Mouse (Mus musculus) cerebellum, adult 2 months (tissue): ENCODE results near the gene Stam2. TPM values are rescaled to one million over a fixed set of nuclear protein-coding genes. Genes with fewer than 3 reads are reported as not detected.

ENCODE experiments used
- DNase-seq, 2 experiments: peaks; one replicate each; pipeline ENCODE4 v3.0.0; 2021
- H3K27ac ChIP-seq: fragments of 200-500 bp; 2 replicates; pipeline ENCODE4 v1.5.1; 2012; ENCODE audit warnings: low read length, control low read depth, inconsistent platforms; ENCODE audit not compliant: insufficient read depth
- H3K27me3 ChIP-seq: fragments of 200-500 bp; 2 replicates; pipeline ENCODE4 v1.6.1; 2012; ENCODE audit warnings: inconsistent platforms, mild to moderate bottlenecking, low read length, moderate library complexity; ENCODE audit not compliant: control insufficient read depth, insufficient read depth
- H3K4me1 ChIP-seq: fragments of 200-500 bp; 2 replicates; pipeline ENCODE4 v1.6.1; 2011; ENCODE audit warnings: low read length; ENCODE audit not compliant: control insufficient read depth, insufficient read depth
- H3K4me3 ChIP-seq: fragments of 200-500 bp; replicated peaks from 2 replicates; pipeline ENCODE3; 2011; ENCODE audit warnings: mild to moderate bottlenecking, low read depth, low read length, control low read depth; ENCODE audit not compliant: insufficient read depth
- CTCF ChIP-seq: fragments of 200-500 bp; IDR thresholded peaks from 2 replicates; pipeline ENCODE4 v1.5.1; 2011; ENCODE audit warnings: low read depth, mild to moderate bottlenecking, control low read depth, low read length, moderate library complexity, borderline replicate concordance; ENCODE audit not compliant: insufficient read depth
- POLR2A ChIP-seq: fragments of 200-500 bp; IDR thresholded peaks from 2 replicates; pipeline ENCODE4 v1.6.1; 2011; ENCODE audit warnings: low read length, control low read depth, borderline replicate concordance; ENCODE audit not compliant: insufficient read depth
- WGBS: fragments of 180-500 bp; shearing (Covaris S2); methylation state at CpG from one replicate; pipeline ENCODE4 v1.1.7; 2018; 5-methylcytosine and 5-hydroxymethylcytosine counted together
- polyA plus RNA-seq: library from polyadenylated mRNA; depleted of rRNA; stranded (reverse); fragments of >200 nt; gene quantifications from 2 replicates; pipeline ENCODE4 v1.2.3, GENCODE M21; 2012

Stam2 gene
- polyA plus RNA-seq, 1 experiment: 11.2 TPM

GRCm38 (mm10) chr2:52765130-52765529 lies 23.0 kb upstream of the Stam2 start:
- TF ChIP-seq POLR2A (no peak), CTCF (no peak)
- no peaks in the 10 kb centered on the region for H3K27me3 ChIP-seq
- H3K27ac ChIP-seq: no peak overlapping the region
- 92% methylated on average over 6 of the region's 6 CpGs for WGBS
- no peak for DNase-seq
- H3K4me1 ChIP-seq: no peaks in the 10 kb centered on the region
- no peak overlapping the region for H3K4me3 ChIP-seq

GRCm38 (mm10) chr2:52763891-52764290 lies 21.8 kb upstream of the Stam2 start:
- TF ChIP-seq POLR2A: no peak
- TF ChIP-seq CTCF: no peak
- Histone ChIP-seq H3K4me1 (no peaks in the 10 kb centered on the region), H3K27ac (no peak overlapping the region), H3K4me3 (no peak overlapping the region), H3K27me3 (no peaks in the 10 kb centered on the region)
- 88% methylated on average over 14 of the region's 14 CpGs for WGBS
- no peak for DNase-seq

- 15% methylated on average over 12 of the region's 12 CpGs for WGBS
Observed at GRCm38 (mm10) chr2:52763040-52763736, 21.1 kb upstream of the Stam2 start.

GRCm38 (mm10) chr2:52762529-52762928 lies 20.4 kb upstream of the Stam2 start:
- H3K4me1 ChIP-seq: no peaks in the 10 kb centered on the region
- H3K27me3 ChIP-seq: no peaks in the 10 kb centered on the region
- no peak overlapping the region for H3K27ac ChIP-seq
- TF ChIP-seq CTCF (no peak), POLR2A (no peak)
- no peak overlapping the region for H3K4me3 ChIP-seq
- DNase-seq: no peak
- 67% methylated on average over 7 of the region's 7 CpGs for WGBS

More at GRCm38 (mm10) chr2:52763040-52763736, 21.1 kb upstream of the Stam2 start:
- peak overlapping the region; percentile 21 for H3K4me3 ChIP-seq
- H3K27me3 ChIP-seq: no peaks in the 10 kb centered on the region
- no peaks in the 10 kb centered on the region for H3K4me1 ChIP-seq
- H3K27ac ChIP-seq: no peak overlapping the region
- DNase-seq: peak; percentile 57 to 75
- TF ChIP-seq POLR2A (no peak), CTCF (peak; percentile 93)

- H3K4me3 ChIP-seq: no peak overlapping the region
- no peaks in the 10 kb centered on the region for H3K27me3 ChIP-seq
- WGBS: 18% methylated on average over 10 of the region's 10 CpGs
- peak; percentile 42; the same call in 1 of the 2 replicates for TF ChIP-seq CTCF
- TF ChIP-seq POLR2A: no peak
- DNase-seq: peak in 1 of 2 experiments; percentile 36
- H3K27ac ChIP-seq: no peak overlapping the region
- no peaks in the 10 kb centered on the region for H3K4me1 ChIP-seq
Observed at GRCm38 (mm10) chr2:52758627-52759026, 16.5 kb upstream of the Stam2 start.

- no peak overlapping the region for H3K27ac ChIP-seq
- WGBS: 9% methylated on average over 3 of the region's 3 CpGs
- DNase-seq: peak; percentile 25 to 26
- H3K4me3 ChIP-seq: no peak overlapping the region
- H3K27me3 ChIP-seq: no peaks in the 10 kb centered on the region
- no peaks in the 10 kb centered on the region for H3K4me1 ChIP-seq
- TF ChIP-seq CTCF (peak; percentile 41; the same call in 1 of the 2 replicates), POLR2A (no peak)
Observed at GRCm38 (mm10) chr2:52756691-52757090, 14.6 kb upstream of the Stam2 start.

- DNase-seq: no peak
- no peak overlapping the region for H3K27ac ChIP-seq
- no peak overlapping the region for H3K4me3 ChIP-seq
- TF ChIP-seq CTCF: no peak
- no peak for TF ChIP-seq POLR2A
- WGBS: 38% methylated on average over 3 of the region's 3 CpGs
- no peaks in the 10 kb centered on the region for H3K27me3 ChIP-seq
- H3K4me1 ChIP-seq: no peaks in the 10 kb centered on the region
Observed at GRCm38 (mm10) chr2:52753573-52754317, 11.7 kb upstream of the Stam2 start.

GRCm38 (mm10) chr2:52744099-52744498 lies 2.0 kb upstream of the Stam2 start:
- TF ChIP-seq CTCF (no peak), POLR2A (no peak)
- no peaks in the 10 kb centered on the region for H3K27me3 ChIP-seq
- no peak overlapping the region for H3K27ac ChIP-seq
- no peak overlapping the region for H3K4me3 ChIP-seq
- H3K4me1 ChIP-seq: no peaks in the 10 kb centered on the region
- DNase-seq: no peak
